Mouse (Mus musculus) lung, embryonic 14.5 days (tissue): ENCODE measurements around the gene 5730596B20Rik. TPM values are rescaled to one million over a fixed set of nuclear protein-coding genes. Genes with fewer than 3 reads are reported as not detected.

ENCODE experiments used
- ATAC-seq: fragments of 200-750 bp; cut with Nextera tagmentation; 2 replicates; pipeline ENCODE4 v1.8.0; 2017; ENCODE audit warnings: mild to moderate bottlenecking, moderate TSS enrichment, moderate library complexity; ENCODE audit not compliant: insufficient read depth
- DNase-seq: peaks from one replicate; pipeline ENCODE4 v3.0.0-alpha.2; 2015
- H3K27ac ChIP-seq: fragments of 300-500 bp; sonication (generic); 2 replicates; pipeline ENCODE4 v1.5.1; 2014; ENCODE audit warnings: low read depth, mild to moderate bottlenecking, moderate library complexity
- H3K27me3 ChIP-seq: fragments of 300-500 bp; sonication (generic); 2 replicates; pipeline ENCODE4 v1.6.1; 2014; ENCODE audit warnings: low read length, control low read depth; ENCODE audit not compliant: insufficient read depth
- H3K36me3 ChIP-seq: fragments of 300-500 bp; sonication (generic); 2 replicates; pipeline ENCODE4 v1.6.1; 2014; ENCODE audit warnings: control low read depth; ENCODE audit not compliant: insufficient read depth
- H3K4me1 ChIP-seq: fragments of 300-500 bp; sonication (generic); 2 replicates; pipeline ENCODE4 v1.6.1; 2014; ENCODE audit warnings: antibody characterized with exemption, control low read depth; ENCODE audit not compliant: insufficient read depth
- H3K4me2 ChIP-seq: fragments of 300-500 bp; sonication (generic); 2 replicates; pipeline ENCODE4 v1.6.1; 2014; ENCODE audit warnings: mild to moderate bottlenecking
- H3K4me3 ChIP-seq: fragments of 300-500 bp; sonication (generic); 2 replicates; pipeline ENCODE4 v1.5.1; 2014; ENCODE audit warnings: low read depth, low read length
- H3K9ac ChIP-seq: fragments of 300-500 bp; sonication (generic); 2 replicates; pipeline ENCODE4 v1.6.1; 2014
- H3K9me3 ChIP-seq: fragments of 300-500 bp; sonication (generic); 2 replicates; pipeline ENCODE4 v1.6.1; 2016; ENCODE audit warnings: low read depth, low read length, control low read depth
- CTCF ChIP-seq: IDR thresholded peaks from 2 replicates; pipeline ENCODE4 v1.5.1; 2016; ENCODE audit warnings: antibody characterized with exemption, low read depth
- WGBS: fragments of 180-500 bp; shearing (Covaris S2); extraction: QIAGEN DNeasy Blood & Tissue Kit; methylation state at CpG from one replicate; pipeline ENCODE4 v1.1.7; 2014; 5-methylcytosine and 5-hydroxymethylcytosine counted together
- microRNA counts: library from miRNA; unstranded; fragments of <30 nt; microRNA quantifications from one replicate; lab custom pipeline; 2016
- microRNA-seq: library from miRNA; unstranded; fragments of <30 nt; microRNA quantifications from one replicate; pipeline ENCODE4, GENCODE M21; 2016; ENCODE audit warnings: borderline number of aligned reads
- polyA plus RNA-seq: library from polyadenylated mRNA; unstranded; fragments of >200 nt; fragmentation: Nextera tagmentation; extraction: Ambion mirVana; gene quantifications from 2 replicates; pipeline ENCODE4 v1.2.1, GENCODE M21; 2014

5730596B20Rik gene
- polyA plus RNA-seq, 1 experiment from 2014 or later, result 2.6 TPM

DNA sequence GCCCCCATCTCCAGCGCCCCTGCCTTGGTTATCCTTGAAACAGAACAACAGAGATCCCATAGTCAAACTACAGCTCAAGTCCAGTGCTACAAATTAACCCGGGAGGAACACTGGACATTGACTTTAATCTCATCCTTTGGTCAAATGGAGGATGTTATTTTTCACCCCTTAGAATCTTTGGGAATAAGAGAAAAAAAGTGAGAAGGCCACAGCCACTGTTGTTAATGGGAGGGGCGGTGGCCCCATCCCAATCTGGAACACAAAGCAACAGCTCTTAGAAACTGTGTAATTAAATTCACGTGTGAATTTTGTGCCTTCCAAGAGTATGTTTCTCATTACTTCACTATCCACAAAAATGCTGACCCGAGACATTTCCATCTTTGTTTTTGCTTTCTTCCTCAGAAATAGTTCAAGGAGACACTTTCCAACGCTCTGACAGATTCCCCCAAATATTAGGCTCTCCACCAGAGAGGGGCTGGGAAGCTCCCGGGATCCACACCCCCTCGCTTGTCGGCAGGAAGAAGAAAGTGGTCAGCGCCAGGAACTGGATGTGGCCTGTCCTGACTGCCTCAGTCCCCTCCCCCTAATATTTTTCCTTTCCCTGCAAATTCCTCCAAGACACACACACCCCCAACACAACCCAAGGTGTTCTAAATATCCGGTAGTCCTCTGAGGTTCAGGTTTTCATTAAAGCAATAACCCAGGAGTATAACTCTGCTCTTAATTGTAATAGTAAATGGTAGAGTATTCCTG is 50.3 kb downstream of the 5730596B20Rik start:
- Histone ChIP-seq H3K27me3 (peaks cover 99% of the 10 kb centered on the region), H3K9ac (no peak overlapping the region), H3K4me1 (no peaks in the 10 kb centered on the region), H3K9me3 (no peaks in the 10 kb centered on the region), H3K36me3 (no peaks in the 10 kb centered on the region), H3K4me3 (no peak overlapping the region), H3K27ac (no peak overlapping the region), H3K4me2 (no peak overlapping the region)
- ATAC-seq, result no peak
- 3% methylated on average over 11 of the region's 11 CpGs for WGBS
- TF ChIP-seq CTCF, result no peak
- DNase-seq, result no peak

GRCm38 (mm10) chr6:52228475-52229465 is 51.5 kb downstream of the 5730596B20Rik start:
- no peak; the same call in 1 of the 2 replicates for TF ChIP-seq CTCF
- ATAC-seq (no peak), DNase-seq (peak; percentile 47)
- H3K27ac ChIP-seq, result no peak overlapping the region
- 2% methylated on average over 38 of the region's 38 CpGs for WGBS
- peaks cover 99% of the 10 kb centered on the region for H3K27me3 ChIP-seq
- H3K4me3 ChIP-seq, result no peak overlapping the region
- H3K4me2 ChIP-seq, result peak overlapping the region; percentile 10; the same call in 1 of the 2 replicates
- H3K9me3 ChIP-seq, result no peaks in the 10 kb centered on the region
- no peaks in the 10 kb centered on the region for H3K36me3 ChIP-seq
- no peaks in the 10 kb centered on the region for H3K4me1 ChIP-seq
- no peak overlapping the region for H3K9ac ChIP-seq

DNA sequence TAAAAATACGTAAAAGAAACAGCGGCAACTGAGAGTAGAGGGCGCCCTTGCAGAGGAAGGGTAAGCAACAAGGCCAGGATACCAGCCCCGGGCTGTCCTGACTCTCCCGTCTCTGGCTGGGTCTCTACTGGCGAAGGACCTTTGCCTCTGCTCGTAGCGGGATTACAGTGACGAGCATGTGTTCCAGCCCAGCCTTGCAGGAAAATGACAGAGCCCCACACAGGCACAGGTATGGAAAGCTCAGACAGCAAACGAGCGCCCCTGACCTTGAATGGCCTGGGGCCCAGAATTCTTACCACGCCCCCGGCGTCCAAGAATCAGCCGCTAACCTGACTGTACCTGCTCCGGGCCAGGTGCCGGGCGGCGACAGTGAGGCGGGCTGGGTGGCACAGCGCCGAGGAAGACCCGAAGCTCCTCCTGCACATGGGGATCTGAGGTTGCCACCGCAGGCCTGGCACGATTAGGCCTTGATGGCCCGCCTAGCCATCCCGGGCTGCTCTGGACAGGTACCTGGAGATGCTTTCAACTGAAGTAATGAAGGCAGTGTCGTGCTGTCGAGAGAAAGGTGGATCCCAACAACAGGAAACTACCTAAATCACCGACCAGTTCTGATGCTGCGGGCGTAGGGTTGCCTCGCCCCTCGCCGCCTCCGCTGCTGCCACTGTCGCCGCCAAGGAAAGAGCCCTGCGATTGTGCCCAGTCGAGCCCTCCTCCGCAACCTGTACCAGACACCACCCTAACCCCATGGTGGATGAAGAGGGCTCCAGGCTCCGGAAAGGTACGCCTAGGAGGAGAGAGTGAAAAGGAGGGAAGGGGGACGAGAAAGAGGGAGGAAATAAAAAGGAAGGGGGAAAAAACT is 52.5 kb downstream of the 5730596B20Rik start:
- H3K27me3 ChIP-seq, result peaks cover 99% of the 10 kb centered on the region
- no peak overlapping the region; the same call in 1 of the 2 replicates for H3K4me2 ChIP-seq
- no peak for TF ChIP-seq CTCF
- no peaks in the 10 kb centered on the region for H3K36me3 ChIP-seq
- H3K4me1 ChIP-seq, result no peaks in the 10 kb centered on the region
- ATAC-seq, result no peak
- no peaks in the 10 kb centered on the region for H3K9me3 ChIP-seq
- H3K9ac ChIP-seq, result no peak overlapping the region
- no peak for DNase-seq
- no peak overlapping the region for H3K27ac ChIP-seq
- 2% methylated on average over 44 of the region's 44 CpGs for WGBS
- peak overlapping the region; percentile 6; the same call in 1 of the 2 replicates for H3K4me3 ChIP-seq

MicroRNAs within 50 kb of the gene (microRNA counts, 519-probe panel; counts per million panel counts)
- 1,165 counts per million, percentile 5 among the panel's probes with 10 or more counts for microRNA mmu-miR-196b (lab: Ali Mortazavi, UCI)

Small RNAs within 50 kb of the gene (microRNA-seq; reads per million reads assigned to microRNA genes)
- 34.5 reads per million, percentile 37 among the genes with 10 or more reads in this experiment for gene Mir196b

Other genes with a start within 250 kb of the 5730596B20Rik start
- 61.2 and 67.4 TPM in 2 replicates for gene Skap2, start 164.9 kb upstream of the 5730596B20Rik start, polyA plus RNA-seq
- 1.8 and 1.9 TPM in 2 replicates for gene Hoxa1, start 19.2 kb upstream of the 5730596B20Rik start, polyA plus RNA-seq
- 14.4 and 15.2 TPM in 2 replicates for gene Hoxa2, start 12.7 kb upstream of the 5730596B20Rik start, polyA plus RNA-seq
- gene Hoxa4, start 14.3 kb downstream of the 5730596B20Rik start, polyA plus RNA-seq, result 7.0 and 7.7 TPM in 2 replicates
- gene Hoxa5, start 27.1 kb downstream of the 5730596B20Rik start, polyA plus RNA-seq, result 58.3 and 58.5 TPM in 2 replicates
- gene Hoxa6, start 31.2 kb downstream of the 5730596B20Rik start, polyA plus RNA-seq, result 4.0 and 5.1 TPM in 2 replicates
- 10.3 and 11.3 TPM in 2 replicates for gene Hoxa3, start 35.8 kb downstream of the 5730596B20Rik start, polyA plus RNA-seq
- gene Gm28308, start 35.8 kb downstream of the 5730596B20Rik start, polyA plus RNA-seq, result not detected in 2 replicates
- gene Hoxa7, start 44.4 kb downstream of the 5730596B20Rik start, polyA plus RNA-seq, result 5.8 and 7.4 TPM in 2 replicates
- 0.19 TPM in 1 of 2 replicates, not detected in the other for gene Hoxa9, start 53.6 kb downstream of the 5730596B20Rik start, polyA plus RNA-seq
- gene Hoxa10, start 63.4 kb downstream of the 5730596B20Rik start, polyA plus RNA-seq, result not detected in 2 replicates
- not detected in 2 replicates for gene Hoxa11, start 68.3 kb downstream of the 5730596B20Rik start, polyA plus RNA-seq
- gene Hoxa13, start 83.4 kb downstream of the 5730596B20Rik start, polyA plus RNA-seq, result not detected in 2 replicates
- not detected in 2 replicates for gene Evx1, start 136.0 kb downstream of the 5730596B20Rik start, polyA plus RNA-seq